Mouse (Mus musculus) naive thymus-derived CD4-positive, alpha-beta T cell, adult 2 months (primary cell): ENCODE data around the gene Ccnb1.
A peak's percentile ranks its signal among the peaks of the same experiment; 100 is the strongest.
"Not testable (repeated sequence)": the region's sequence is repeated elsewhere in the genome, so short reads cannot be mapped to it uniquely, and the experiment has no call there.

Source experiments
- DNase-seq: peaks from one replicate; pipeline ENCODE4 v3.0.0-alpha.2; 2011; ENCODE audit warnings: low read depth

The Ccnb1 gene

DNA sequence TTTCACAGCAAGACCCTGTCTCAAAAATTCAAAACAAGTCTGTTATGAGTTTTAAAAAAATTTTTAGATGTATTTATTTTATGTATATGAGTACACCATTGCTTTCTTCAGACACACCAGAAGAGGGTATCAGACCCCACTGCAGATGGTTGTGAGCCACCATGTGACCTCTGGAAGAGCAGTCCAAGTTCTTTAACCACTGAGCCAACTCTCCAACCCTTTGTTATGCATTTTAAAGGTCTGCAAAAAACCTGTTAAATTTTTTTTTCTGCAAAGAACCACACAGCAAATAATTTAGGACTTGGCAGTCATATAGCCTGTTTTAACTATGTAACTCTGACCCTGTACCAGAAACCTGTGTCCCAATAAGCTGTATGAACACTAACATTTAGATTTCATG, 11.7 kb downstream of the Ccnb1 start:
- no peak for DNase-seq

DNA sequence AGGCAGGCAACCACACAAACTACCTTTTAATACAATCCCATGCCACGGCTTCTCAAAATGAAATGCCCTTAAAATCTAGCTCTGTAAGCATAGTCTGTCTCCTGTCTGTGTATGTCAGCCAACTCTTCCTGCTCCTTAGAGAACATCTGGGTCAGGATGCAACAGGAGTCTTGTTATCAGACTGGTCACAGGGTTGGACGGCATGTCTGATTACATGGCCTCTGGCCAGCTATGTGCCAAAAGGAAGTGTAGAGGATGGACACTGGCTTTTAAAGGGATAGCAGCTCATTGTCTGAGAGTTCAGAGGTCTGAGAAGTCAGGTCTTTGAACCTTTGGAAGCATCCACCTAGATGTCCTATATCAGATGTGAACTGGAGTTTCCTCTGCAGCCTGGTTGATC, 31.0 kb downstream of the Ccnb1 start:
- DNase-seq: no peak

DNA sequence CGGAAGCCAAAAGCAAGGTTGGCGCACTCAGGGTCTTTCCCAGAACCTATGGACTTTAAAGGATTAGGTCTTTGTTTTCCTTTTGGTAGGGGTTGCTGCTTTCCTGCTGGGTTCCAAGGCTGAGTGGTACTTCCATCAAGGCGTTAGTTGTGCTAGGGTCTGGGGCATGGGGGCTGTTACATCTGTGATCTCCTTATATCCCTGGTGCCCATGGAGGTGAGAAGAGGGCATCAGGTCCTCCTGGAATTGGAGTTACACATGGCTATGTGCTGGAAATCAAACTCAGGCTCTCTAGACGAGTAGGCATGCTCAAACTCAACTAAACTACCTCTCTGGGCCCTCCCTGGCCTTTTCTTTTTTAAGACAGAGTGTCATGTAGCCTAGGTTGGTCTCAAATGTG, 32.2 kb downstream of the Ccnb1 start:
- no peak for DNase-seq

DNA sequence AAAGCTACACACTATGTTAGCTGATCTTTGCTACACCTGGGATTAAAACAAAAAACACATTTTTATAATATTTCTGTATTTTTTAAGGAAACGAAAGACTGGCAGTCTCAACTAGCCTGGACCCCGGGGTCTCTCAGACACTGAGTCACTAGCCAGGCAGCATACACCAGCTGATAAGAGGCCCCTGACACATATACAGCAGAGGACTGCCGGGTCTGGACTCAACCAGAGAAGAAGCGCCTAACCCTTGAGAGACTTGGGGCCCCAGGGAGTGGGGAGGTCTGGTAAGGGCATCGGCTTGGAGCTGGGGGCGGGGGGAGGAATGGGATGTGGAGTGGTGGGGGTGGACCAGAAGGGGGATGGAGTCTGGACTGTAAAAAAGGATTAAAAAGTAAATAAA, 33.4 kb downstream of the Ccnb1 start:
- no peak for DNase-seq

DNA sequence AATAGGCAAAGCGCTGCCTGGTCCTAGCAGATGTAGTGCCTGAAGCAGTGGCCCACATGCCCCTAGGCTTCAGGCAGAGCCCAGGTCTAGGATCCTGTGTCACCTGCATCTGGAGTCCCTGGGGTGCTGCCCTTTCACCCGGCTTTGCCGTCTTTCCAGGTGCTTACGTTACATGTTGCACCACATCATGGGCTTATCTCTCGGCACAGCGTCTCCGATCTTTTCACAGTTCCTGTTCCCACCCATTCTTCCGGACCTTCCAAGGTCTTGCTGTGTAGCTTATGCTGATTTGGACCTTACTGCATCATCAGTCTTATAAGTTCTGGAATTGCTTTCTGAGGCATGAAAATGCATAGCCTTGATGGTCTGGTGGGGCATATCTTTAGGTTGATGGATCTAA, 33.8 kb downstream of the Ccnb1 start:
- no peak for DNase-seq

DNA sequence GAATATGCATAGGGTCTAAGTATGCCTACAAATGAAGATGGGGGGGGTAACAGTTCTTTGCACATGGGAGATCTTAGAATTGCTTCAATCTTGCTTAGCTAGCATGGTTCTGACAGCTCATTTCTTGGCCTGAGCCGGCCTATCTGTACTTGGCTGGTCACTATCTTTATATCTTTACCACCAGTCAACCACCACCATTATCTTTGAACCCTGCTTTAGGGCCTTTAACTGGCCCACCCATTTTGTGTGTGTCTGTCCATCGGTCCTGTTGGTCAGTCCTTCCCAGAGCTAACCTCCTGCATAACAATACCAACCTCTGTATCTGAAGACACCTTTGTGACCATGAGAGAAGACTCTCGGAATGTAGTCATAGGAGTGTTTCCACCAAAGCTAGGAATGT, 35.0 kb downstream of the Ccnb1 start:
- DNase-seq: no peak

DNA sequence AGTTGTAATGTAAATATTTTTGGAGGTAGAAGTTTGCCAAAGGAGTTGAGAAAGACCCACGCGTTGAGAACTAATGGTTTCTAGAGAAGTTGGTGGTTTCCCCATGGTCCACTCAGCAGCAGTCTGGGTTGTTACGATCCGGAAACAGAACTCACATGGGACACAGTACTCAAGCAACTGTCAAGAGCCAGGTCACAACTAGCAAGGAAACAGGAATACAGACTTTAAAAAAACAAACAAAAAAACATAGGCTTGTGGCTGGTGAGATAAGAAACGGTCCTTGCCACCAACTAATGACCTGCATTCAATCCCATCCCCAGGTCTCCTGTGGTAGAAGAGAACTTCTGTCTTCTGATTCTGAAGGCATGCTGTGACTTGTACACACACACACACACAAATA, 35.6 kb downstream of the Ccnb1 start:
- DNase-seq: no peak

DNA sequence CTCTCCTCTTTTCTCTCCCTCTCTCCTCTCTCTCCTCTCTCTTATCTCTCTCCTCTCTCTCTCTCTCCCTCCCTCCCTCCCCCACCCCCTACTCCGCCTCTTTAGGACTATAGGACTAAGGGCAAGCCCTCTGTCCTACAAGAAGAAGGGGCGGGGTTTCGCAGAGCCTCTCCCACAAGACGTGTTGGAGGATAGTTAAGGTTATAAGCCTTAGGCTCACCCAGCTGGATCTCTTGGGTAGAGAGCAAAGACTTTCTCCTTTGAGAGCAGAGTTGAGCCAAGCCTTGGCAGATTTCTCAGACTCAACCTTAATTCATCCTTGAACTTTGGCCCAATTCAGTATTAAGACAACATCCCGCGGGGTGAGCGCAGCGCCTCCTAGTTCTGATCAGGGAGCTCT, 37.7 kb downstream of the Ccnb1 start:
- no peak for DNase-seq

DNA sequence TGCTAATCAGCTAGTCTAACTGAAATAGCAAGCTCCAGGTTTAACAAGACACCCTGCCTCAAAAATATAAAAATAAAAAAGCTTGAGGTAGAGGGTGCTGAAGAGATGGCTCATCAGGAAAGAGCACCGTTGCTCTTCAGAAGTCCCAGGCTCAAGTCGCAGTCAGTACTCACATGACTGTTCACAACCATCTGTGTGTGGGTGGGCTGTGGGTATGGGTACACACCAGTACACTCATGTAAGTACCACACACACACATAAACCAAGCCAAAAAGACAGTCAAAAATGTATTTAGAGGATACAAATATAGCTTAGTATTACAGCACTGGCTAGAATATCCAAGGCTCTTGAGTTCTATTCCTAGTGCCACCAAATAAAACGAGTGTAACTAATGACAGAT, 40.3 kb downstream of the Ccnb1 start:
- DNase-seq: no peak

DNA sequence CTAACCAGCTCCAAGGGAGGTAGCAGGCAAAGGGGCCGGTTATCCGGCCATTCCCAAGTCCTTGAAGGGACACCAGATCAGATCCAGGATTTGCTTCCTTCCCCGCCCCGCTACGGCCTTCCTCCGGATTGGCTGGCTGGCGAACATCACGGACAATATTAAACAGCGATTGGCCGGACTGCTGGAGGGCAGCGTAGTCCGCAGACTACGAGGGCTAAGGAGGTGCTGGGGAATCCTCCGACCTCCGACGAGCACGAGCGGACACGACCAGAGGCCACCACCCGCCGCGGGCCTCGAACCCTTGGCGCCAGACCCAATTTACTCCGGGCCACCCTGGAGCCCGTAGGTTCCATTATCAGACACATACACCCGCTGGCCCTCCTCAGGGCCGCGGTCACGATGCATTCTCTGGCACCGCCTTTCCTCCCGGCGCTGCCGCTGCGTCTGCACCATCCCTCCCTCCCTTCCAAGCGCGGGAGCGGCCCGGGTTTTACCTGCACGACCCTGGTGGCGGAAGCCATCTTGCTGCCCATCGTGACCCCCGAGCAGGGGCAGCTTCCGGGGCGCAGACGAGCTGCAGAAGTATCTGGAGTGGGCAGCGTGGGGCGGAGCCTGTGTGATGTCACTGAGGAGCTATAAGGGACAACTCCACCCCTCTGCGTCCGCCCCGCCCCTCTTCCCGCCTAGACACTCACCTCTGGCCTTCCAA, 42.2 kb downstream of the Ccnb1 start, which contains the start of gene Mrps36:
Mrps36 (minus strand) TSS at position 624 of the 709 bp plus-strand sequence.
- DNase-seq: peak; percentile 89

DNA sequence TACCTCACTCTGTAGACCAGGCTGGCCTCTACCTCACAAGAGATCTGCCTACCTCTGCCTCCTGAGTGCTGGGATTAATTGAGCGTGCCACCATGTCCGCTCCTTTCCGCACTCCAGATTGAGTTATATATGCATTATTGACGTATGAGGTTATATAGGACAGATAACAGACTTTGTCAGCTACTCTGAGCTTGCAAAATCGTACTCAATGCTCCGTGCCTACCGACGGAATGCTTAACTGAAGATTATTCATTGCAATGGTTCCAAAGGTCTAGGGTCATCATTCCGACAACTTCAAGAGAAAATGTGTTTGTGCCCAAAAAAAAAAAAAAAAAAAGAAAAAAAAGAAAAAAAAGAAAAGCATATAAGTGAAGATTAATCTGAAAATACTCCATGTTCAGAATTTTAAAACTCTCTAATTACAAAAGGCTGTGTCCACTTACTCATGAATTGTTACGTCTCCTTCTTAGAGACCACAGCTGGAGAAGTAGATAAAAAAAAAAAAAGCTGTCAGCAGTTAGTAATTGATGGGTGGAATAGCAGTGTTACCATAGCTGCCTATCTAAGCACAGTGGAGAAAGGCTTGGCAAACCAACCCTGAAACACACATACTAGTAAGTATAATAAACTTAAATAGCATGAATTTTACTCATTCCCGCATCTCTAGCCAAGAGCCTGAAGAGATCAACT, 42.9 kb downstream of the Ccnb1 start:
- DNase-seq: no peak

DNA sequence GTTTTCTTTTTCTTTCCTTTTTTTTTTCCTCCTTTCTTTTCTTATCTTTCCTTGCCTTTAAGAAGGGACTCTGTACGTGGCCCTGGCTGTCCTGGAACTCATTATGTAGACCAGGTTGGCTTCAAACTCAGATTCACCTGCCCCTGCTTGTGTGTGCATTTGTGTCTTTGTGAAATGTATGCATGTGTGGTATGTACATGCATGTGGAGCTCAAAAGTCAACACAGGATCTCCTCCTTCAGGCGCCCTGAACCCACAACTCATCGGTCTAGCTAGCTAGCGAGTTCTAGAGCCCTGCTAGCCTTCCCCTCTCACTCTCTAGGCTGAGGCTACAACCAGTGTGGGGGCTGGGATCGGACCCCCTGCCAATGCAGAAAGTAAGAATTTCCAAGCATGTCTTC, 43.5 kb downstream of the Ccnb1 start:
- DNase-seq: no peak

DNA sequence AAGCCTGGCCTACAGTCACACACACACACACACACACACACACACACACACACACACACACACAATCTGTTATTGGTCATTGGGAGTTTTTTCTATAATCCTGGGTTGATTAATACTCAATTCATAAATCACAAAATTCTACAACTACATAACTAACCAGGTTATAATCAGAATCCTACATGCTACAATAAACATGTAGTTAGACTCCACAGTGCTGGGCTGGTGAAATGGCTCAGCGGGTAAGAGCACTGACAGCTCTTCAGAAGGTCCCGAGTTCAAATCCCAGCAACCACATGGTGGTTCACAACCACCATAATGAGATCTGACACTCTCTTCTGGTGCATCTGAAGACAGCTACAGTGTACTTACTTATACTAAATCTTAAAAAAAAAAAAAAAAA, 53.6 kb downstream of the Ccnb1 start:
- DNase-seq: no peak

DNA sequence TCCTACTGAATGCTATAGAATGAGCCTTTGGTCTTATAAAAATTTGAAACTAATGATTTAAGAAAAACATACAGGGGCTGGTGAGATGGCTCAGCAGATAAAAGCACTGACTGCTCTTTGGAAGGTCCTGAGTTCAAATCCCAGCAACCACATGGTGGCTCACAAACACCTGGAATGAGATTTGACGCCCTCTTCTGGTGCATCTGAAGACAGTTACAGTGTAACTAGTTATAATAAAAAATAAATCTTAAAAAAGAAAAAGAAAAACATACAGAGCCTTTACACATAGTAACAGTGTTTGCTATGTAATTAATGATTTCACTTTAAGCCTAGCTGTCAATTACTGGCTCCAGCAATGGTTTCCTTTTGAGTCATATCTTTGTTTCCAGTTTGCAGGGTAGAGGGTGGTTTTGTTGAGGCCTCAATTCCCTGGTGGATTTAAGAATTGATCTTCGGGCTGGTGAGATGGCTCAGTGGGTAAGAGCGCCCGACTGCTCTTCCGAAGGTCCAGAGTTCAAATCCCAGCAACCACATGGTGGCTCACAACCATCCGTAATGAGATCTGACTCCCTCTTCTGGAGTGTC, 54.8 kb downstream of the Ccnb1 start:
- DNase-seq: not testable (repeated sequence)

DNA sequence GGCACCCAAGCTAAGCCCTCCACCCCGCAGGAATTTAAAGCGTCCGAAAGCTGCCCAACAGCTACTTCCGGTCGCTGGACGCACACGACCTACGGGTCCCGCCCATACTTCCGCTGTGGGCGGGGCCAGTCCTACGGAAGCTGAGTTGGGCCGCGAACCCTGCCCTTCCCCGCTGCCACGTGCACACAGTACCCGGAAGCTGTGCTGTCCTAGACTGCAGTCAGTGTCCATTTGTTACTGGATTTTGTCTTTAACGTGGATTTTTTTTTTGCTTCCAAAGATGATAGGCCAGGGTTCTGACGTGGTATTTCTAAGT, 55.6 kb downstream of the Ccnb1 start, which contains the start of gene Cdk7:
Cdk7 (minus strand) TSS at position 79 of the 316 bp plus-strand sequence.
- DNase-seq: peak; percentile 93

DNA sequence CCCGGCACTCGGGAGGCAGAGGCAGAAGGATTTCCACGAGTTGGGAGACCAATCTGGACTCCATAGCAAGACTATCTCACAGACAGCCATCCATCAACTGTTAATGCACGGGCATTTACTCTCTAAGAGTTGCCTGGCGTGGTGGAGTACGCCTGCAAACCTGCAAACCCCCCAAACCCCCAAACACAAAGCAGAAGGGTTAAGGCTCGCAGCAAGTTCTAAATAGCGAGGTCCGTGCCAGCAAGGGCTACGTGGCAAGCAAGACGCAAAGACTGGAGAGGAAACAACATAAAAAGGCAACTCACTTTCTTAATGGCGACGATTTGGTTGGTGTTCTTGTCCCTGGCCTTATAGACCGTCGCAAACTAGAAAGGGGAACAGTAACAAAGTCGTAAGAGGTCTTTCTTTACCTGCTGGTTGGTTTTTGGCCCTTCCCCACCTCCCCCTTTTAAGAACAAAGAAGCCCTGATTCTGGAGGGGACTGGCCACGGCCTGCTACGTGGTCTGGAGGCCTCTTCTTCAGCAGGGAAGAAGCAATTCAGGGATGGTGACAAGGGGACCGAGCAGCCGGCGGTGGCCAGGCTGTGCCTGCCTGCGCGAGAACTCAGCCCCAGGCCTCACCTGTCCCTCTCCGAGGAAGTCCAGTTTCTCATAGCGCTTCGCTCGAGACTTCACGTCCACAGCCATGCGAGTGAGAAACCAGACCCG, 56.1 kb downstream of the Ccnb1 start:
- no peak for DNase-seq
